Mouse (Mus musculus) gastrocnemius, postnatal 10 days (tissue): ENCODE results near the gene Phf21a. TPM values are rescaled to one million over a fixed set of nuclear protein-coding genes. Genes with fewer than 3 reads are reported as not detected.

Experiments used
- DNase-seq: peaks from one replicate; pipeline ENCODE4 v3.0.0; 2021; ENCODE audit warnings: mixed read lengths
- microRNA-seq, 2 experiments: library from miRNA; unstranded; fragments of <30 nt; microRNA quantifications; one replicate each; pipeline ENCODE4 v1.2.0; 2021
- total RNA-seq, 2 experiments: library from RNA; stranded (reverse); gene quantifications; 2 replicates each; pipeline ENCODE4 v1.2.3; 2021

Gene Phf21a
- total RNA-seq, 2 experiments from 2014 or later = 27.1 to 44.4 TPM

GRCm38 (mm10) chr2:92405687-92406086, 312.8 kb downstream of the Phf21a start:
- no peak for DNase-seq

DNA sequence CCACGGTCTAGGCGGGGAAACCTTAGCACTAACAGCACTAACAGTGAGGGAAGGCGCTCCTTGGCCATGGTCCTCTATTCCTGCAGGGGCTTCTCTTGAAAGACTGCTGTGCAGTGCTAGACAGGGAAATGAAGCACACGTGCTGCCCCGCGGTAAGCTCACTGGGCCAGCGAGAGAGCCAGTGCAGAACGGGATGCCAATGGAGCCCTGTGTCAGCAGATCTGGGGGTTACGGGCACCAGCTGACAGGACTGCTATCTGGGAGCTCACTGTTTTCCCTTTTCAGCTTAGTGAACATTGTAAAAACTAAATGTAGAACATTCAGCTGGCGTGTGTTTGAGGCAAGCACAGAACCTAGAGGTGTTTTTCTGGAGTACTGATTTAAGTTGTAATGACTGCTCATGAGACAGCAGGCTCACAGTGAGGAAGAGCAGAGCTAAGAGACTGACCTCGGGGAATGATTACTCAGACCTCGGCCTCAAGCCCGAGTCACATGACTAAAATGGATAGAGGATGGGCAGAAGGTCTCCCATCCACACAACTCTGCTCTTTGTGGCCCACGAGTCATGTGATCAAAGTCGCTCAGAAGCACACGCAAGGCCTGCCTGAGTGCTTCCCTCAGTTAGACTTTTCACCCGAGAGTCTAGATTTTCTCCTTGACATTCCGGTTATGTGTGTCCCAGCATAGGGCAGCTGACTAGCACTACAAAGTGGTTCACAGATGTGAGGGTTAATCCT, 315.6 kb downstream of the Phf21a start:
- no peak for DNase-seq

GRCm38 (mm10) chr2:92411705-92412104, 318.8 kb downstream of the Phf21a start:
- DNase-seq = no peak

Small RNA genes within 50 kb of the gene (microRNA-seq; reads per million reads assigned to microRNA genes)
- gene Mir1955 = 3.2 to 5.3 reads per million in 2 experiments
- 0 to 0.32 reads per million in 2 experiments for gene Mir7000

Other genes starting within 250 kb of the Phf21a start
- gene Chrm4, start 165.9 kb upstream of the Phf21a start, total RNA-seq = under 1 TPM in 1 of 2 experiments, not detected in 1; 0.16 TPM
- gene Mdk, start 160.8 kb upstream of the Phf21a start, total RNA-seq = 10 to 100 TPM; 43.3 to 55.2 TPM
- not detected for gene Gm9821, start 147.4 kb upstream of the Phf21a start, total RNA-seq
- gene Dgkz, start 117.3 kb upstream of the Phf21a start, total RNA-seq = 10 to 100 TPM; 60.5 to 84.3 TPM
- gene Creb3l1, start 68.6 kb upstream of the Phf21a start, total RNA-seq = 10 to 100 TPM; 29.2 to 44.6 TPM